Mouse (Mus musculus): Measurements from ENCODE around the gene Wnt2b. TPM values are rescaled to one million over a fixed set of nuclear protein-coding genes. Genes with fewer than 3 reads are reported as not detected.

Wnt2b gene
- polyA plus RNA-seq, 1 experiment from 2014 or later, result 1.3 TPM

DNA sequence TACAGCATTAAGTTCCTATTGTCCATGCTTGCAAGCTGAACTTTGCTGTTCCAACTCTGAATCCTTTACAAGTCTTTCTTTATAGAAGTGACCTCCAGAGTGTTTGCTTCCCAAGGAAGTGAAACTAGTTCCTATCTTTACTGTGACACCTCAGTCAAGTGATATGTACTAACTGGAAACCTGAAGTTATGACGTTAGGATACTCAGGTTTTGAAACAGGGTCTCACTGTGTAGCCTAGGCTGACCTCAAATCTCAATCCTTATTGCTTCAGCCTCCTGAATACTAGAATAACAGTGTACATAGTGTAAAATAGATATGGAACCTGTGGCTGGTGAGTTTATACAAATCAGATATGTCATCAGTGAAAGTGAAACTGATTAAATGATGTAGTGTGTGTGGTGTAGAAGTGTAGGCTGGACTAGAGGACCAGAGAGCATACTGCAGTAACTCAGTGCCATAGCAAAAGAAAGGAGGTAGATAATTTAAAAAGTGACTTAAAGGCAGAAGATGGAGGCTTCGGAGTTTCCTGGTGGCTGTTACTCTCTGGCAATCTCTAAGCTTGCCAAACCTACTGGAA lies 23.9 kb downstream of the Wnt2b start:
- Histone ChIP-seq H3K4me2 (replicated peaks) (no peak overlapping the region), H3K27me3 (no peaks in the 10 kb centered on the region), H3K36me3 (peaks cover 11% of the 10 kb centered on the region; the same call in 1 of the 2 replicates), H3K4me3 (replicated peaks) (no peak overlapping the region), H3K4me1 (replicated peaks) (peaks cover 8% of the 10 kb centered on the region), H3K9ac (replicated peaks) (no peak overlapping the region), H3K9me3 (no peaks in the 10 kb centered on the region), H3K27ac (no peak overlapping the region)
- ATAC-seq, result no peak
- 86% methylated on average over 2 of the region's 2 CpGs for WGBS

- WGBS, result 95% methylated on average over 6 of the region's 6 CpGs
- Histone ChIP-seq H3K9ac (replicated peaks) (no peak overlapping the region), H3K27ac (no peak overlapping the region), H3K9me3 (no peaks in the 10 kb centered on the region), H3K4me2 (replicated peaks) (no peak overlapping the region), H3K4me3 (replicated peaks) (no peak overlapping the region), H3K27me3 (no peaks in the 10 kb centered on the region), H3K36me3 (peaks cover 28% of the 10 kb centered on the region), H3K4me1 (replicated peaks) (no peaks in the 10 kb centered on the region)
- ATAC-seq, result no peak
Measured at GRCm38 (mm10) chr3:104929385-104929784, 32.3 kb downstream of the Wnt2b start.

DNA sequence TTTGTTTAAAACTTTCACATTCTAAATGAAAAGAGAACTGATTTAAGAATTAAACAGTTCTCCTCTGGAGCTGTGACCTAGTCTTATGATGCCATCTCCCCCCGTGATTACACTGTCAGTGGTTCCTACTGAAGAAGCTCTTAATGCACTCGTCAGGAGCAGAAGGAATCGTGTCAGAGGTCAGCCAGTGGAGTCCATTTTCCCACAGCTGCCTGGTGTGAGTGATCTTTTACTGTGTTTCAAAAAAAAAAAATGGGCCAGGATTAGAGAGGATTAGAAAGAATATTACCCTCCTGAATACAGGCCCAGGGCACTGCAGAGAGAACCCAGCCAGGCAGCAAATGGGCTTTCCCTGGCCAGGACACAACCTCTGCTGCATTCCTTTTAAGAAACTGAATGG lies 46.7 kb downstream of the Wnt2b start:
- H3K4me3 ChIP-seq (replicated peaks), result no peak overlapping the region

GRCm38 (mm10) chr3:104909195-104909594 lies 52.5 kb downstream of the Wnt2b start:
- no peak for ATAC-seq
- H3K36me3 ChIP-seq, result peaks cover 26% of the 10 kb centered on the region
- H3K27ac ChIP-seq, result no peak overlapping the region
- H3K4me2 ChIP-seq (replicated peaks), result no peak overlapping the region
- no peaks in the 10 kb centered on the region for H3K9me3 ChIP-seq
- no peaks in the 10 kb centered on the region for H3K27me3 ChIP-seq
- no peaks in the 10 kb centered on the region for H3K4me1 ChIP-seq (replicated peaks)
- WGBS, result 87% methylated on average over 6 of the region's 6 CpGs
- no peak overlapping the region for H3K9ac ChIP-seq (replicated peaks)
- no peak overlapping the region for H3K4me3 ChIP-seq (replicated peaks)

More for the DNA sequence above, 46.7 kb downstream of the Wnt2b start:
- Histone ChIP-seq H3K9me3 (no peaks in the 10 kb centered on the region), H3K36me3 (peaks cover 14% of the 10 kb centered on the region), H3K27ac (no peak overlapping the region), H3K4me1 (replicated peaks) (0 out of 2 replicates have a peak, but pooled peaks cover 4% of the 10 kb centered on the region), H3K9ac (replicated peaks) (no peak overlapping the region), H3K4me2 (replicated peaks) (no peak overlapping the region), H3K27me3 (no peaks in the 10 kb centered on the region)
- WGBS, result 11% methylated on average over 3 of the region's 3 CpGs
- ATAC-seq, result no peak

DNA sequence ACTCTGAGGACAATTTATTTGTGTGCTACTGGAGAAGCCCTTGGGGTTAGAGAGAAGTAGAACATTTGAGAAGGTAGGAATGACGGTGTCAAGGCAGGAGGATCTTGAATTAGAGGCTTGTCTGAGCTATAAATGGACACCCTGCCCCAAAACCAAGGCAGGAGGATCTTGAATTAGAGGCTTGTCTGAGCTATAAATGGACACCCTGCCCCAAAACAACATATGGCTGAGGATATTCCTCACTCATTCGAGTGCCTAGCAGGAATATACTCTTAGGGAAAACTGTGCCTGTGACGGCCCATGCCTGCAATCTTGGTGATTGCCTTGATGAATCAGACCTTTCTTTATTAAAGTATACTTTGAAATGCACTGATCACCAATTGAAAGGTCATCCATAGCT lies 55.7 kb downstream of the Wnt2b start:
- no peaks in the 10 kb centered on the region for H3K4me1 ChIP-seq (replicated peaks)

DNA sequence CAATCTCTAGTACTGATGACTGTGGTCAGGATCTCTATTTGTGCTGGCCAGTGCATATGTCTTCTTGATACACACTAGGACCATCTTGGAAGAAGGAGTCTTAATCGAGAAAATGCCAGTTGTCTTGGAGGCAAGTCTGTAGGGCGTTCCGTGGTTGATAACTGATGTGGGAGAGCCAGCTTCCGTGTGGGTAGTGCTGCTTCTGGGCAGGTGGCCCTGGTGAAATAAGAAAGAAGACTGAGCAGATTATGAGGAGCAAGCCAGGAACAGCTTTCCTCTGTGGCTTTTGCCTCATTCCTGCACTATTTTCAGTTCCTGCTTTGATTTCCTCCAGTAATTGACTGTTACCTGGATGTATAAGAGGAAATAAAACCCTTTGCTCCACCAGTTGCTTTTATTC lies 56.3 kb downstream of the Wnt2b start:
- no peak overlapping the region for H3K4me2 ChIP-seq (replicated peaks)
- no peak overlapping the region for H3K4me3 ChIP-seq (replicated peaks)
- no peak overlapping the region for H3K27ac ChIP-seq
- 96% methylated on average over 4 of the region's 4 CpGs for WGBS
- H3K9ac ChIP-seq (replicated peaks), result no peak overlapping the region
- no peaks in the 10 kb centered on the region for H3K9me3 ChIP-seq
- ATAC-seq, result no peak
- H3K36me3 ChIP-seq, result peaks cover 33% of the 10 kb centered on the region
- H3K27me3 ChIP-seq, result no peaks in the 10 kb centered on the region
- H3K4me1 ChIP-seq (replicated peaks), result no peaks in the 10 kb centered on the region

More for the DNA sequence above, 55.7 kb downstream of the Wnt2b start:
- no peak overlapping the region for H3K4me3 ChIP-seq (replicated peaks)
- ATAC-seq, result no peak
- no peaks in the 10 kb centered on the region for H3K27me3 ChIP-seq
- WGBS, result 84% methylated on average over 3 of the region's 3 CpGs
- H3K9ac ChIP-seq (replicated peaks), result no peak overlapping the region
- no peak overlapping the region for H3K4me2 ChIP-seq (replicated peaks)
- peaks cover 36% of the 10 kb centered on the region for H3K36me3 ChIP-seq
- no peaks in the 10 kb centered on the region for H3K9me3 ChIP-seq
- no peak overlapping the region for H3K27ac ChIP-seq

DNA sequence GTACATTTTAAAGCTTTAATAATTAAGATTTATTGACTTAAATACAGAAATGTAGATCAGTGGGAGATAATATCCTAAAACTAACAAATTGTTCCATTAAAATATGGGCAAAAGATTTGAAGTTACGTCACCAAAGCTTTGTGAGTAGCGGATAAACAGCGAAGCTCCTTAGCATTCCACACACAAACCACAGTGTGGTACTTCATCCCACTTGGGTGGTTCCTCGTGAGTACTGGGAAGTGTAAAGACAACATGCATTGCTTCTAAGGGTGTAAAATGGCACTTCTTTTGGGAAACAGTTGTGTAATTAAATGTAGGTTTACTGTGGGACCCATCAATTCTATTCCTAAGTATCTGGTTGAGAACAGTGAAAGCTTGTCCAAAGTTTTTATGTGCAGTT lies 60.6 kb downstream of the Wnt2b start:
- Histone ChIP-seq H3K36me3 (peaks cover 42% of the 10 kb centered on the region), H3K4me3 (replicated peaks) (no peak overlapping the region), H3K4me2 (replicated peaks) (no peak overlapping the region), H3K4me1 (replicated peaks) (no peaks in the 10 kb centered on the region), H3K27me3 (no peaks in the 10 kb centered on the region), H3K9ac (replicated peaks) (no peak overlapping the region), H3K27ac (no peak overlapping the region), H3K9me3 (no peaks in the 10 kb centered on the region)
- ATAC-seq, result no peak
- 94% methylated on average over 4 of the region's 4 CpGs for WGBS

DNA sequence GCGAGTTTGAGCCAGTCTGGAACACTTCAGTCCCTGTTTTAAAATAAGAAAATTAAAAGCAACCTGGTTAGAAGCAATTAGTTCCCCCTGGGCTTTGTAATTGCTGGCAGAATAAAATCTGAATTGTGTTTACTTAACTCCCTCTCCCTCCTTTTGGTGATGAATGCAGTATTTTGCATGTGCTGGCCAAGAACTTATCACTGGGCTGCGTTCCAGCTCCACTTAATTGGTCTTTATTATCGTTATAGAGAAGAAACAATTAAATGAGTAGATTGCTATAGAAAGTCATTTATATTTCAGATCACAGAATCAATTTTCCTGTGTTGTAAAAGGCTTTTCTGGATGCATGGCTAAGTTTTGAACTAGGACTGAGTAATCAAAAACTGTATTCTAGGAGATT lies 65.6 kb downstream of the Wnt2b start:
- Histone ChIP-seq H3K4me3 (replicated peaks) (no peak overlapping the region), H3K4me1 (replicated peaks) (no peaks in the 10 kb centered on the region), H3K27ac (no peak overlapping the region), H3K9me3 (no peaks in the 10 kb centered on the region), H3K4me2 (replicated peaks) (no peak overlapping the region), H3K36me3 (peaks cover 51% of the 10 kb centered on the region), H3K9ac (replicated peaks) (no peak overlapping the region), H3K27me3 (no peaks in the 10 kb centered on the region)
- 90% methylated on average over 3 of the region's 3 CpGs for WGBS
- no peak for ATAC-seq

Other genes starting within 250 kb of the Wnt2b start
- 0.30 and 0.77 TPM in 2 replicates for gene Ppm1j, start 180.9 kb downstream of the Wnt2b start, polyA plus RNA-seq (2015; fragmentation: Nextera tagmentation; extraction: Ambion mirVana)
- not detected in 2 replicates for gene Fam19a3, start 180.1 kb downstream of the Wnt2b start, polyA plus RNA-seq (2015; fragmentation: Nextera tagmentation; extraction: Ambion mirVana)
- gene Rhoc, start 173.5 kb downstream of the Wnt2b start, polyA plus RNA-seq (2015; fragmentation: Nextera tagmentation; extraction: Ambion mirVana), result 39.7 and 43.2 TPM in 2 replicates
- 6.2 and 8.7 TPM in 2 replicates for gene Mov10, start 143.4 kb downstream of the Wnt2b start, polyA plus RNA-seq (2015; fragmentation: Nextera tagmentation; extraction: Ambion mirVana)
- 35.7 and 38.7 TPM in 2 replicates for gene St7l, start 97.9 kb downstream of the Wnt2b start, polyA plus RNA-seq (2015; fragmentation: Nextera tagmentation; extraction: Ambion mirVana)
- 197 and 201 TPM in 2 replicates for gene Capza1, start 97.4 kb downstream of the Wnt2b start, polyA plus RNA-seq (2015; fragmentation: Nextera tagmentation; extraction: Ambion mirVana)
- 63.6 and 66.7 TPM in 2 replicates for gene Cttnbp2nl, start 91.2 kb upstream of the Wnt2b start, polyA plus RNA-seq (2015; fragmentation: Nextera tagmentation; extraction: Ambion mirVana)
- gene 4930564D02Rik, start 104.9 kb upstream of the Wnt2b start, polyA plus RNA-seq (2015; fragmentation: Nextera tagmentation; extraction: Ambion mirVana), result not detected in 2 replicates

Measured in midbrain, embryonic 13.5 days (tissue).